Mouse (Mus musculus) liver, adult 2 months (tissue): Measurements from ENCODE around the gene Ogfrl1. TPM values are rescaled to one million over a fixed set of nuclear protein-coding genes. Genes with fewer than 3 reads are reported as not detected.
"Not testable (repeated sequence)": the region's sequence is repeated elsewhere in the genome, so short reads cannot be mapped to it uniquely, and the experiment has no call there.

Experiments used
- DNase-seq: peaks from one replicate; pipeline ENCODE4 v3.0.0-alpha.2; 2011; ENCODE audit warnings: low read depth, low spot score; ENCODE audit errors: extremely low read depth
- H3K27ac ChIP-seq: fragments of 200-500 bp; replicated peaks from 2 replicates; pipeline ENCODE4 v1.5.1; 2012; ENCODE audit warnings: low read depth, mild to moderate bottlenecking, control low read depth, inconsistent platforms, low read length; ENCODE audit not compliant: insufficient read depth
- H3K27me3 ChIP-seq: fragments of 200-500 bp; 2 replicates; pipeline ENCODE4 v1.6.1; 2012; ENCODE audit warnings: mild to moderate bottlenecking, moderate library complexity, low read length, inconsistent platforms; ENCODE audit not compliant: control insufficient read depth, insufficient read depth
- H3K36me3 ChIP-seq: fragments of 200-500 bp; 2 replicates; pipeline ENCODE4 v1.6.1; 2012; ENCODE audit warnings: low read length, inconsistent platforms; ENCODE audit not compliant: control insufficient read depth, insufficient read depth
- H3K4me1 ChIP-seq: fragments of 200-500 bp; 2 replicates; pipeline ENCODE4 v1.6.1; 2011; ENCODE audit warnings: low read length; ENCODE audit not compliant: control insufficient read depth, insufficient read depth
- H3K4me3 ChIP-seq: fragments of 200-500 bp; 2 replicates; pipeline ENCODE4 v1.5.1; 2011; ENCODE audit warnings: low read depth, mild to moderate bottlenecking, control low read depth, low read length, moderate library complexity; ENCODE audit not compliant: insufficient read depth
- H3K79me2 ChIP-seq: fragments of 200-500 bp; 2 replicates; pipeline ENCODE4 v1.6.1; 2012; ENCODE audit warnings: inconsistent platforms, mild to moderate bottlenecking, low read length, moderate library complexity; ENCODE audit not compliant: control insufficient read depth, insufficient read depth
- H3K9ac ChIP-seq: fragments of 200-500 bp; 2 replicates; pipeline ENCODE4 v1.6.1; 2012; ENCODE audit warnings: low read depth, mild to moderate bottlenecking, control low read depth, inconsistent platforms, low read length
- CTCF ChIP-seq: fragments of 200-500 bp; IDR thresholded peaks from 2 replicates; pipeline ENCODE4 v1.5.1; 2011; ENCODE audit warnings: low read depth, low read length, control low read depth
- POLR2A ChIP-seq: fragments of 200-500 bp; IDR thresholded peaks from 2 replicates; pipeline ENCODE4 v1.6.1; 2011; ENCODE audit warnings: low read length, control low read depth; ENCODE audit not compliant: insufficient read depth; ENCODE audit errors: extremely low read depth
- WGBS: fragments of 180-500 bp; shearing (Covaris S2); methylation state at CpG from one replicate; pipeline ENCODE4 v1.1.7; 2018; 5-methylcytosine and 5-hydroxymethylcytosine counted together
- polyA plus RNA-seq: library from polyadenylated mRNA; depleted of rRNA; stranded (reverse); fragments of >200 nt; gene quantifications from 2 replicates; pipeline ENCODE4 v1.2.3, GENCODE M21; 2012
- total RNA-seq: library from RNA; depleted of rRNA; stranded (reverse); fragments of >200 nt; gene quantifications from 2 replicates; pipeline ENCODE4 v1.2.3, GENCODE M21; 2014

The Ogfrl1 gene
- total and polyA plus RNA-seq, 2 experiments, result 4.1 to 5.9 TPM

- no peaks in the 10 kb centered on the region for H3K4me1 ChIP-seq
- TF ChIP-seq POLR2A (no peak), CTCF (no peak)
- H3K4me3 ChIP-seq, result no peak overlapping the region
- H3K27ac ChIP-seq, result no peak overlapping the region
- no peak overlapping the region for H3K9ac ChIP-seq
- no peaks in the 10 kb centered on the region for H3K36me3 ChIP-seq
- 90% methylated on average over 3 of the region's 3 CpGs for WGBS
- H3K79me2 ChIP-seq, result no peaks in the 10 kb centered on the region
- H3K27me3 ChIP-seq, result no peaks in the 10 kb centered on the region
- DNase-seq, result no peak
These were observed 20.0 kb upstream of the Ogfrl1 start for GRCm38 (mm10) chr1:23417562-23417961.

GRCm38 (mm10) chr1:23411533-23411932 is 14.0 kb upstream of the Ogfrl1 start:
- peak; percentile 54 for DNase-seq
- TF ChIP-seq CTCF, result no peak
- TF ChIP-seq POLR2A, result no peak
- H3K4me1 ChIP-seq, result peaks cover 3% of the 10 kb centered on the region; the same call in 1 of the 2 replicates
- 39% methylated on average over 5 of the region's 5 CpGs for WGBS
- H3K9ac ChIP-seq, result no peak overlapping the region
- H3K4me3 ChIP-seq, result no peak overlapping the region
- no peaks in the 10 kb centered on the region for H3K27me3 ChIP-seq
- H3K36me3 ChIP-seq, result no peaks in the 10 kb centered on the region
- H3K27ac ChIP-seq, result no peak overlapping the region
- no peaks in the 10 kb centered on the region for H3K79me2 ChIP-seq

GRCm38 (mm10) chr1:23409960-23410359 is 12.4 kb upstream of the Ogfrl1 start:
- 87% methylated on average over 2 of the region's 2 CpGs for WGBS
- TF ChIP-seq CTCF (no peak), POLR2A (no peak)
- no peaks in the 10 kb centered on the region for H3K36me3 ChIP-seq
- H3K79me2 ChIP-seq, result no peaks in the 10 kb centered on the region
- H3K27ac ChIP-seq, result no peak overlapping the region
- no peak for DNase-seq
- peaks cover 3% of the 10 kb centered on the region; the same call in 1 of the 2 replicates for H3K4me1 ChIP-seq
- no peak overlapping the region for H3K4me3 ChIP-seq
- H3K27me3 ChIP-seq, result no peaks in the 10 kb centered on the region
- no peak overlapping the region for H3K9ac ChIP-seq

- H3K27me3 ChIP-seq, result no peaks in the 10 kb centered on the region
- no peak overlapping the region for H3K9ac ChIP-seq
- no peaks in the 10 kb centered on the region for H3K4me1 ChIP-seq
- 93% methylated on average over 3 of the region's 3 CpGs for WGBS
- H3K27ac ChIP-seq, result no peak overlapping the region
- H3K79me2 ChIP-seq, result no peaks in the 10 kb centered on the region
- TF ChIP-seq POLR2A (no peak), CTCF (no peak)
- H3K36me3 ChIP-seq, result no peaks in the 10 kb centered on the region
- no peak for DNase-seq
- H3K4me3 ChIP-seq, result no peak overlapping the region
These were observed 4.8 kb upstream of the Ogfrl1 start for GRCm38 (mm10) chr1:23402401-23402800.

DNA sequence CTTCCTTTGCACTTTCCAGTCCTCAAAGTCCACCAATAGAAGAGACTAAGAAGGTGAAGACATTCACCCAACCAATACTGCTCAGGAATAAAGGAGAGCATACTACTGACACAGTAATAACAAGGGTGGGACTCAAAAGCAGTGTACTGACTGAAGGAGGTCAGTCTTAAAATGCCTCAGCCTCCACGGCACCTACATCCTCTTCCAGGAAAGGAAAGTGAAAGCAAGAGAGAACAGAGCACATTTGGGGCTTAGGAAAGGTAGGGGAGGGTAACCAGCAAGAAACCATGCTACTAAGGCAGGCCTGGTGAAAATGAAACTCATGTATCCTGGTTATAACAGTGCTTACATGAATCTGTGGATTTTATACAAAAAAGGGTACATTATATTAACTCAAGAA is 2.0 kb upstream of the Ogfrl1 start:
- H3K9ac ChIP-seq, result no peak overlapping the region
- no peaks in the 10 kb centered on the region for H3K36me3 ChIP-seq
- no peak overlapping the region for H3K4me3 ChIP-seq
- no peak for TF ChIP-seq POLR2A
- TF ChIP-seq CTCF, result no peak
- H3K27me3 ChIP-seq, result no peaks in the 10 kb centered on the region
- WGBS, result 41% methylated on average over 1 of the region's 1 CpGs
- no peaks in the 10 kb centered on the region for H3K79me2 ChIP-seq
- DNase-seq, result no peak
- H3K27ac ChIP-seq, result no peak overlapping the region
- H3K4me1 ChIP-seq, result no peaks in the 10 kb centered on the region

GRCm38 (mm10) chr1:23394356-23394755 is 3.2 kb downstream of the Ogfrl1 start:
- H3K36me3 ChIP-seq, H3K4me3 ChIP-seq, H3K9ac ChIP-seq, DNase-seq, H3K27ac ChIP-seq, H3K27me3 ChIP-seq, H3K79me2 ChIP-seq, H3K4me1 ChIP-seq: not testable (repeated sequence)
- 67% methylated on average over 2 of the region's 2 CpGs for WGBS
